Mouse (Mus musculus) megakaryocyte, embryonic 14.5 days (primary cell): ENCODE results near the gene Inpp5a. TPM values are rescaled to one million over a fixed set of nuclear protein-coding genes. Genes with fewer than 3 reads are reported as not detected.

ENCODE experiments used
- H3K27me3 ChIP-seq: replicated peaks from 2 replicates; pipeline ENCODE3; 2012; ENCODE audit warnings: inconsistent platforms
- H3K36me3 ChIP-seq: replicated peaks from 2 replicates; pipeline ENCODE3; 2012; ENCODE audit warnings: low read length, inconsistent platforms, mixed read lengths
- H3K4me1 ChIP-seq: 2 replicates; pipeline ENCODE4 v1.6.1; 2012; ENCODE audit warnings: inconsistent platforms
- H3K4me3 ChIP-seq: replicated peaks from 2 replicates; pipeline ENCODE3; 2012; ENCODE audit warnings: moderate library complexity, mild to moderate bottlenecking, inconsistent platforms
- H3K9me3 ChIP-seq: 2 replicates; pipeline ENCODE4 v1.6.1; 2012; ENCODE audit warnings: inconsistent platforms
- FLI1 ChIP-seq: IDR thresholded peaks from 2 replicates; pipeline ENCODE4 v1.6.1; 2012; ENCODE audit warnings: low read length, inconsistent platforms, mixed read lengths
- GATA1 ChIP-seq: IDR thresholded peaks from 3 replicates; pipeline ENCODE4 v1.6.1; 2012; ENCODE audit warnings: mixed read lengths, low read length, inconsistent platforms, borderline replicate concordance
- polyA plus RNA-seq: library from polyadenylated mRNA; stranded (reverse); fragments of >175 nt; gene quantifications from 2 replicates; pipeline ENCODE4 v1.2.3, GENCODE M21; 2012; ENCODE audit warnings: low replicate concordance; ENCODE audit not compliant: insufficient read depth

The Inpp5a gene
- polyA plus RNA-seq, 1 experiment: 95.0 TPM

DNA sequence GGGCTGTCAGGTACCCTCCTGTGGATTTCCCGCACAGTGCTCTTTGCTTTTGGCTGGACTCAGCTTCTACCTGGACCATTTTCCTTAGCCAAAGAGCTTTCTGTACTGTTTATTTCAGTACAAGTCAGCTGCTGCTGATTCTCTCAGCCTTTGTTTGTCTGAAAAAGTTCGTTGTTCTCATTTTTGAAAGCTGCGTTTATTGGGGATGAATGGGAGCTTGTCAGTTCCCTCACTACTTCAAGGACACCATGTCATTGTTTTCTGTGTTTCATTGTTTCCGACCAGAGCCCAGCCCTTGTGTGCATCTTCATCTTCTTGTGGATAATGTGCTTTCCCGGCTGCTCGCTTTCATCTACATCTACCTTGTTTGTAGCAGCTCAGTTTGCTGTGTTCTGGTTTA is 90.7 kb downstream of the Inpp5a start:
- H3K9me3 ChIP-seq: no peaks in the 10 kb centered on the region
- TF ChIP-seq FLI1: no peak
- TF ChIP-seq GATA1: no peak

DNA sequence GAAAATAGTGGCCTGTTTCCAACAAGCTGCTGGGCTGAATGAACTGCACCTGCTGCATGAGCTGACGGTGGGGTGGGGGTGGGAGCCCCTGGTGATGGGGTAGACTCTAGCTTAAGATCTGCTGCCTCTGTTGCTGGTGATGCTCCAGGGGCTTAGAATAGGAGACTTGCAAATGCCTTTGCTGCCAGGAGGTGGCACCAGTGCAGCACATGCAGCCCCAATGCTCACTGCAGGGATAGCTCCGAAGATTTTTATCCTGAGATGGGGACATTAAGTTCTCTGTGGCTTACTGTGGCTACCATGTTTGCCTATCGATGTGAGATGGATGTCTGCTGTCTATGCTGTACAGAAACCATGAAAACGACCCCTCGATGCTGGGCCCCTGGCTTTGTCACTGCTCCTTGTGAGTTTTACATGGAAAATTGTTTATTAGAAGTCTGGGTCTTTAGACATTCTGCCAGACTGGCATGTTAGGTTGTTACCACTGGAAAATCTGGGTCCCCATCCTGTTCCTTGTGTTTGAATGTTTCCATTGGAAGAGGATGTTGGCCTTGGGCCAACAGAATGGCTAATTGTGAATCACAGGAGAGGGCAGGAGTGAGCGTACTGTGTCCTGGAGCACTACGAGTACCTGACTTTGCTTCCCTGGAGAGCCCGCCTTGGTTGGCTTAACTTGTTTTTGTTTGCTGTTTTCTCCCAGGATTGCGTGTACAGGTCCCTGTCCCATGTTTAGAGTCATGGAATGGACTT is 95.5 kb downstream of the Inpp5a start:
- peaks cover 83% of the 10 kb centered on the region for H3K4me1 ChIP-seq
- TF ChIP-seq GATA1: no peak
- no peak for TF ChIP-seq FLI1
- H3K27me3 ChIP-seq: no peaks in the 10 kb centered on the region
- no peak overlapping the region for H3K4me3 ChIP-seq
- H3K9me3 ChIP-seq: no peaks in the 10 kb centered on the region
- peaks cover 98% of the 10 kb centered on the region for H3K36me3 ChIP-seq

More for the DNA sequence above, 90.7 kb downstream of the Inpp5a start:
- no peak overlapping the region for H3K4me3 ChIP-seq
- H3K36me3 ChIP-seq: peaks cover 96% of the 10 kb centered on the region
- no peaks in the 10 kb centered on the region for H3K27me3 ChIP-seq
- H3K4me1 ChIP-seq: peaks cover 89% of the 10 kb centered on the region

DNA sequence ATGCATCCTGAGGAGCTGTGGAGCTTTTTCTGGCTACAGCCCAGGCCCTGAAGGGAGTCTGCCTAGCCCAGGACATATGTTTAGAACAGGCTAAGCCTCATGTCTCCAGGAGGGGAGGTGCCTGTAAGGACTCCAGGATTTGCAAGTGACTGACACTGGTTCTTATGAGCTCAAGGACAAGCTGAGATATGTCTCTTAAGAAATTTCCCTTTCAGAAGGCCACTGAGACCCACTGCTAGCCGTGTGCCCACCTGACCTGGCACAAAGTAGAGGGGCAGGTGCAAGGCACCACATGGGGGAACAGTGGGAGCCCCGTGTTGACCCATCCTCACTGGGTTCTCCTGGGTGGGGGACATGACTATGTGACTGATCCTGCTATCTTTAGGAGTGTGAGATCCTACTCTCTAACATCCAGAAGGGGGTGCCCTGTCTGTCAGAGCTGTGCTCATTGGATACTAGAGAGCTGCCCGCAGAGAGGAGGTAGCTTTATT is 100.9 kb downstream of the Inpp5a start:
- Histone ChIP-seq H3K4me1 (peaks cover 83% of the 10 kb centered on the region), H3K27me3 (no peaks in the 10 kb centered on the region), H3K36me3 (peaks cover 99% of the 10 kb centered on the region), H3K9me3 (no peaks in the 10 kb centered on the region), H3K4me3 (no peak overlapping the region)
- TF ChIP-seq GATA1 (no peak), FLI1 (no peak)

DNA sequence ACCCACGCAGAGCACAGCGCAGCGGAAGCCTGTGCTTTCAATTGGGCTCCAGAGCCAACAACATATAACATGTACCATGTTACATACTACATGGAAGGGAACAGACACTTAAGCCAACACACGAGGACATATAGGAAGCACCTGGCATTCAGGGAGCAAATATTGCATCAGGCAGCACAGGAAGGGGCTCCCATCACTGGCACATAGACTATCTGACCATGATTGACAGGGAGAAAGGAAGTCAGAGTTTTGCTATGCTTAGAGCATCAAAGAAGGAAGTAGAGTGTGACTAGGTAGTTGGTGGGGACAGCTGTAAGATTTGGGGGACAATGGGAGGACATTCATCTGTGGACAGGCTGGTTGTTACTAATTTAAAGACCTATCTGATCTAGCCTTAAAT is 103.4 kb downstream of the Inpp5a start:
- TF ChIP-seq FLI1 (no peak), GATA1 (no peak)

DNA sequence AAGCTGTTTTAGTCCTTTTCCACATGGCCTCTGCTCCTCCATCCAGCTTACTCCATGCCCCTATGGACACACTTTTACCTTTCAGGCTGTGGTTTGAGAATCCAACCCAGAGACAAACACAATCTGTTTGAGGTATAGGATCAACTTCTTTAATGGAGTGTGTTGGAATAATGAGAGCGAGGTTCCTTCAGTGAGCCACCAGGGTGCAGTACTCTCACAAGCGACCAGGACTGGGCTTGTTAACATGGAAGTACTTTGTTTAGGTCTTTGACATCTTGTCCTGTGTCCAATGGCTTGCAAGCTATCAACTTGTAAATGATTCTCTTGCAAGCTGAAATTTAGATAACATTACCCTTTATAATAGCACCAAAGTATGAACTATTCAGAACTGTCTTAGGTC is 104.0 kb downstream of the Inpp5a start:
- Histone ChIP-seq H3K4me3 (no peak overlapping the region), H3K36me3 (peaks cover 100% of the 10 kb centered on the region), H3K9me3 (no peaks in the 10 kb centered on the region), H3K4me1 (peaks cover 61% of the 10 kb centered on the region), H3K27me3 (no peaks in the 10 kb centered on the region)
- TF ChIP-seq FLI1 (no peak), GATA1 (no peak)

More for the DNA sequence above, 103.4 kb downstream of the Inpp5a start:
- peaks cover 67% of the 10 kb centered on the region for H3K4me1 ChIP-seq
- H3K36me3 ChIP-seq: peaks cover 100% of the 10 kb centered on the region
- no peaks in the 10 kb centered on the region for H3K27me3 ChIP-seq
- no peak overlapping the region for H3K4me3 ChIP-seq
- no peaks in the 10 kb centered on the region for H3K9me3 ChIP-seq

DNA sequence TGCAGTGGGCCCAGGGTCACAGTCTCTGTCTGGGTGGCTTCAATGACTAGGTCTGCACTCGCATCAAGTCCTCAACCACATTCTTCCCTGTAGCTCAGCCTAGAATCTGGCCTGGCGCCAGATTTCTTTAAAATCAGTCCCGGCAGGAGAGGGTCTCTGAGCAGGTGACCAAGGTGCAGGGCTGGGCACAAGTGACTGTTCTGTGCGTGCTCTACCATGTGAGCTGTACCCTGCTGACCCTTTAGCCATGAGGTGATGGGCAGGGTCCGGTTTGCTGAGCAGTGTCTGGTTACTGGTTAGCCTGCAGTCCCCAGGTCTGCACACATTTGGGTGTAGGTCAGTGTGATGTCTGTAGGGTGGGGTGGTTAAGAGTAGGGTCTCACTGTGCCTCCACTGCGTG is 106.9 kb downstream of the Inpp5a start:
- no peaks in the 10 kb centered on the region for H3K27me3 ChIP-seq
- H3K4me1 ChIP-seq: peaks cover 64% of the 10 kb centered on the region
- H3K9me3 ChIP-seq: no peaks in the 10 kb centered on the region
- H3K36me3 ChIP-seq: peaks cover 95% of the 10 kb centered on the region
- H3K4me3 ChIP-seq: no peak overlapping the region
- TF ChIP-seq GATA1 (no peak), FLI1 (no peak)

DNA sequence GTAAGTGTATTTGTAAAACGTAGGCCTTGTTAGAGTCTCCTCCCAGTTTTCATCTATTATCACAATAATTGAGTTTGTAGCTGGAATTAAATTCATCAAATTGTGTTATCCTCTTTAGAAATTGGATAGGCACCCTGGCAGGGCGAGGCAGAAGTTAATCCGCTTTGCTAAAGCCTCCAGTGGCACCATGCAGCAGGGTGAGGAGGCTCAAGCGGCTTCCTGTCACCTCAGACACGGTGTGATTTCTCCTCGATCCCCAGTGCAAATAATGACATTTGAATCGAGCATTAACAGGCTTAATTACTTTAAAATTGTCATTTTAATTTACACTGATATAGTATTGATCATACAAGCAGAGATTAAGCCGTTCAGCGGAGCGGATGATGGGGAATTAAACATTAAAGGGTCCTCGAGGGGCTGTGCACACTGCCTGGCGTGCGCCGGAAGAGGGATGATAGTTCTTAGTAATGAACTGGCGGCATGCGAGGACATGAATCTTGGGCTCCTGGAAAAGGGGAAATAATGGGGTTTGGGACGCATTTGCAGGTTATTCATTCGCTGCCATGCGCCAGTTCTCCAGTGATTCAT is 109.2 kb downstream of the Inpp5a start:
- TF ChIP-seq GATA1 (no peak), FLI1 (no peak)
- peaks cover 67% of the 10 kb centered on the region for H3K4me1 ChIP-seq
- H3K36me3 ChIP-seq: peaks cover 93% of the 10 kb centered on the region
- no peaks in the 10 kb centered on the region for H3K27me3 ChIP-seq
- H3K4me3 ChIP-seq: no peak overlapping the region
- H3K9me3 ChIP-seq: no peaks in the 10 kb centered on the region

DNA sequence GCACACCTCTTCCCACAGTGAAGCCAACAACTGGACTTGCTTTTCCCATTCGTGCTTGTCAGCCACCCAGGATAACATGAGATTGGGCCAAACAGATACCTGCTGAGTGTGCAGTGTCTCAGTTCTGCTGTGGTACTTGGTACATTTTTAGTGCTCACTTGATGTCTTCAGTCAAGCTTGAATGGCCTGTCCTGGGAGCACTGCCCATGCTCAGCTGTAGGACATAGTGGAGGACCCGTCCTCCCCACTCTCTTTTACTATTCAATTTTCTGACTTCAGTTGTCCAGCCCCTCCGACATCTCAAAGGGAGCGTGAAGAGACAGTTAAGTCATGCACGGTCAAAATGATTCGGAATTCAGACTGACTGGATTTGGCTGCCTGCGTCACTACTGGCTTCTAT is 115.2 kb downstream of the Inpp5a start:
- H3K4me3 ChIP-seq: no peak overlapping the region
- peaks cover 90% of the 10 kb centered on the region for H3K36me3 ChIP-seq
- H3K27me3 ChIP-seq: no peaks in the 10 kb centered on the region
- peaks cover 90% of the 10 kb centered on the region for H3K4me1 ChIP-seq
- no peaks in the 10 kb centered on the region for H3K9me3 ChIP-seq
- TF ChIP-seq GATA1: no peak
- no peak for TF ChIP-seq FLI1

DNA sequence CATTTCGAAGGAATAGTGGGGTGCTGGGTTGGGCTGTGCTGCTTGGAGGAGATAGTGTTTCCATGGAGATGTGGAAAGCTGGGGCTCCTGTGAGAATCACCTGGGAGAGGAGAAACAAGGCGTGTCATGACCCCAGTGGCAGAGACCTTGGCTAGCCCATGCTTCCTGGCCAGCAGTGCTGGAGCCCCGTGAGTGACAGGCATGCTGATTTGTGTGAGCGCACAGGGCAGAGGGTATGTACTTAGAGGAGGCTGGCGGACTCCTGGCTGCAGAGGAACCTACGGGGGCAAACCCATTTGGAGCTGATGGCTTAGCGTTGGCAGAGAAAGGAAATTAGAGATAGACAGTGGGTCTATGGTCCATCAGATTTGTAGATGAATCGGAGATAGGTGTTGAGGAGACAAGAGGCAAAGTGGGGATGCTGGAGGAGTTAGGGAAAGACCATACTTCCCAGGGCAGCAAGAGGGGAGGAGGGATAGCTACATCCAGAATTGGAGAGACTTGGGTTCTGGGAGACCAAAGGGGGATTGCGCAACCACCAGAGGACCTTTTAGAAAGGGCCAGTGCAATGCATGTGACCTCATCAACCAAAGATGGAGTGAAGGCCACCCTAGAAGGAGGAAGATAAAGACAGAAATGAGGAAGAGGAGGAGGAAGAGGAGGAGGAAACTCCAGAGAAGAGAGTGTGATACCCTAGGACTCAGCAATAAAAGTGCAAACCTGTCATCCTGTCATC is 117.9 kb downstream of the Inpp5a start:
- no peak for TF ChIP-seq FLI1
- no peak for TF ChIP-seq GATA1
- peaks cover 94% of the 10 kb centered on the region for H3K36me3 ChIP-seq
- H3K9me3 ChIP-seq: no peaks in the 10 kb centered on the region
- peaks cover 88% of the 10 kb centered on the region for H3K4me1 ChIP-seq
- H3K4me3 ChIP-seq: no peak overlapping the region
- H3K27me3 ChIP-seq: no peaks in the 10 kb centered on the region

DNA sequence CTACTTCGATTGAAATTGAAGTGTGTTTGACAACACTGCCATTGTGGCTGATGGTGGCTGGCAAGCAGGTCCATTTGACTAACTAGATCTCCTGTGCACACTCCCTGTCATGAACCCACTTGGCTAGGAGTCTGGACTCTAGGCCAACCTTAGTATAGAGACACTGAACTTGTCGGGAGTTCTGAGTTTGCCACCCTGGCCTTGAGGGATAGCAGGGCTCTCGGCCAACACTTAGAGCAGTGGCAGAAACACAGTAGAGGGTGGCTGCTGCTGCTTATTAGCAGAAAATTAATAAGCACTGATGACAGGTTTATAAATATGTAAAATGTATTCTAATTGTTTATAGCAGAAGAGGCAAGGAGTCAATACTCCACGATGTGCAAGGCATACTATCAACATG is 120.0 kb downstream of the Inpp5a start:
- no peaks in the 10 kb centered on the region for H3K9me3 ChIP-seq
- no peak for TF ChIP-seq FLI1
- TF ChIP-seq GATA1: no peak

More for the DNA sequence above, 120.0 kb downstream of the Inpp5a start:
- peaks cover 97% of the 10 kb centered on the region for H3K36me3 ChIP-seq
- H3K4me1 ChIP-seq: peaks cover 89% of the 10 kb centered on the region
- H3K4me3 ChIP-seq: no peak overlapping the region
- H3K27me3 ChIP-seq: no peaks in the 10 kb centered on the region
